Mouse (Mus musculus): ENCODE data around the gene Fam185a. TPM values are rescaled to one million over a fixed set of nuclear protein-coding genes. Genes with fewer than 3 reads are reported as not detected.
A peak's percentile ranks its signal among the peaks of the same experiment; 100 is the strongest.

Fam185a gene
- polyA plus RNA-seq, 1 experiment from 2014 or later = 6.4 TPM

DNA sequence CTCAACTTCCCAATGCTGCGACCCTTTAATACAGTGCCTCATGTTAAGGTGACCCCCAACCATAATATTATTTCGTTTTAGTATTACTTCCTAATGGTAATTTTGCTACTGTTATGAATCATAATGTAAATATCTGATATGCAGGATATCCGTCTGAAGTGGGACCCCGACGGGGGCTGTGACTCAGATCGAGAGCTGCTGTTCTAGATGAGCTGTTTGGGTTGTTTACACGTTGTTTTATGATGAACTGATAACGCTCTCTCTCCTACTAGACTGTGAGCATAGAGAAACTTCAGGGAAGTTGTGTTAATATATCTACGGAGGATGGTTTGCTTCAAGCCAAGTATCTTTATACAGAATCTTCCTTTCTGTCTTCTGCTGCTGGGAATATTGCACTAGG, 13.7 kb downstream of the Fam185a start:
- Histone ChIP-seq H3K9ac (no peak overlapping the region), H3K36me3 (no peaks in the 10 kb centered on the region; the same call in 1 of the 2 replicates), H3K9me3 (no peaks in the 10 kb centered on the region), H3K4me2 (no peak overlapping the region), H3K4me1 (replicated peaks) (peaks cover 7% of the 10 kb centered on the region), H3K4me3 (no peak overlapping the region), H3K27me3 (no peaks in the 10 kb centered on the region), H3K27ac (replicated peaks) (no peak overlapping the region)
- no peak for ATAC-seq (ENCODE audit: low read depth)
- 95% methylated on average over 9 of the region's 9 CpGs for WGBS

DNA sequence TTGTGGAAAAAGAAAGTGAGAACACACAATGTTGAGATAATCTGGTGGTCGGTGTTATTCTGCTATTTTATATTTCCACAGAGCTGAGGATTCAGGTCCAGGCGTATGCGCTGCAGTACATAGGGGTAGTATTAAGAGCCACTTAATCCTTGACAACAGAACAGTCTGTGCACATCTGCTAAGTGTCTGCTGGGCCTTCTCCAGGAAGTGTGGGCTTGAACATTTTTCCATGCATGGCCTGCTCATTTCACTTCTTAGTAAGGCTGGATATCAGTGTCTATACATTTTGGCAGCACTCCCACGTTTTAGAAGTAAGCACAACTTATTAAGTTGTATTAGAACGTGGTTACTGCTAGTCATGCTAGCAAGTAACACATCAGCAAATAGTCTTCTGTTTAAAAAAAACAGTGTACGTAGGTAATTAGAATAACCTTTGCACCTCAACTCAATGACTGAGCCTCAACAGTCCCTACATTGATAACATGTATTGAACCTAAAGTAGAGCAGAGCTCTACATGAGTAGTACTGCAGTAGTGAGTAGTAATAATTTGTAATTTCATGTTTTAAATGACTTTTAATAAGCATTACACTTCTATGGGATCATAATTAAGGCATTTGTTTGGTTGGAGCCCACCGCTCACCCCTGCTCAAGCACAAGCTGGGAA, 14.8 kb downstream of the Fam185a start:
- H3K9ac ChIP-seq = no peak overlapping the region
- H3K4me2 ChIP-seq = no peak overlapping the region
- H3K27me3 ChIP-seq = no peaks in the 10 kb centered on the region
- ATAC-seq (ENCODE audit: low read depth) = no peak
- H3K27ac ChIP-seq (replicated peaks) = no peak overlapping the region
- no peaks in the 10 kb centered on the region for H3K9me3 ChIP-seq
- 94% methylated on average over 7 of the region's 7 CpGs for WGBS
- no peak overlapping the region for H3K4me3 ChIP-seq
- H3K36me3 ChIP-seq = no peaks in the 10 kb centered on the region; the same call in 1 of the 2 replicates
- H3K4me1 ChIP-seq (replicated peaks) = peaks cover 7% of the 10 kb centered on the region

DNA sequence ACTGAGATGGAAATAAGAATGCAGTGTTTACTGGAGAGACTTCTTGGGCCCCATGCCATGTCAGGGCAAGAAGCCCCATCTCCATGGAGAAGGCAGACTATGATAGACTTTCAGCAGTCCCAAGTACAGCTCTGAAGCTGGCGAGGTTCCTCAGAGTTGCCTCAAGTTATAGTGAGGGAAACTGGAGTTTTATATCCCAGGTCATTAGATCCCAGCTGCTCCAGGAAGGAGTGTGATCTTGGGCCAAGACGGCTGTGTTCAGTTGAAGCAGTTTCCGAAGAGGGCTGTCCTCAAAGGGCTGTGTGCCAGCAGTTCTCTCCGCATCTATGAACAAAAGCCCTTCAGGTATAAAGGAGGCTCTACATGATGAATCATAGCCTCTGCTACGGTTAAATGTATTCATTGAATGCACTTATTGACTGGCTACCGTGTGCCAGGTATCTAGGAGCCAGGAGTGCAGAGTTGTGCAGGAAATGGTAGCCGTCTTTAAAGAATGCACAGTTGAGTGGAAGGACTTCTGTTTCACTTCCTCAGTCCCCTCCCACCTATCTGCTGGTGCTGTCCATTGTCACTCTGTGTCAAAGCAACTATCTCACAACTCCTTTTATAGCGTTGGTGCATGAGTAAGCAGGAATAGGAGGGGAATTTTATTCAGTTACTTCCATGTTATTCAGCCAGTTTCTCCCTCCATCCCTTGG, 16.2 kb downstream of the Fam185a start:
- Histone ChIP-seq H3K4me2 (no peak overlapping the region), H3K4me3 (no peak overlapping the region), H3K36me3 (no peaks in the 10 kb centered on the region; the same call in 1 of the 2 replicates), H3K27me3 (no peaks in the 10 kb centered on the region), H3K27ac (replicated peaks) (no peak overlapping the region), H3K9ac (no peak overlapping the region), H3K9me3 (no peaks in the 10 kb centered on the region), H3K4me1 (replicated peaks) (peaks cover 7% of the 10 kb centered on the region)
- ATAC-seq (ENCODE audit: low read depth) = peak; percentile 74
- 51% methylated on average over 8 of the region's 8 CpGs for WGBS

DNA sequence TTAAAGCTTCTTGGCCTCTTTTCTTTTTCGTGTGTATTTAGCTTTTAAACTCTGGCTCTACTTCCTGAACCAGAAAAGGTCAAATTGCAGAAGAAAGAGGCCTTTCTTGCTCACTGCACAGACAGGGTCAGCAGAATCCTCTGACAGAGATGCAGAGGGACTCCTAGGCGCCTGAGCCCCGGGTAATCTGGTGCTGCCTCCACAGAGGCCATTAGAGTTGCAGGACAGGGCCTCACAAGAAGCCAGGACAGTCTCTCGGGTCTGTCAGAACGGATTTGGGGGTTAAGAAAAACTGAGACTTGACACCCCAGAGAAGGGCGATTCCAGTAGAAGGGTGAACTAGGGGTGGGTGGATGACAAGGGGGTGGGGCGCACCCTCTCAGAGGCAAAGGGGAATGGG, 42.6 kb downstream of the Fam185a start:
- Histone ChIP-seq H3K9me3 (no peaks in the 10 kb centered on the region), H3K36me3 (no peaks in the 10 kb centered on the region), H3K4me1 (replicated peaks) (no peaks in the 10 kb centered on the region), H3K27ac (replicated peaks) (no peak overlapping the region), H3K4me3 (no peak overlapping the region), H3K9ac (no peak overlapping the region), H3K27me3 (no peaks in the 10 kb centered on the region), H3K4me2 (no peak overlapping the region)
- 68% methylated on average over 7 of the region's 7 CpGs for WGBS
- ATAC-seq (ENCODE audit: low read depth) = no peak

DNA sequence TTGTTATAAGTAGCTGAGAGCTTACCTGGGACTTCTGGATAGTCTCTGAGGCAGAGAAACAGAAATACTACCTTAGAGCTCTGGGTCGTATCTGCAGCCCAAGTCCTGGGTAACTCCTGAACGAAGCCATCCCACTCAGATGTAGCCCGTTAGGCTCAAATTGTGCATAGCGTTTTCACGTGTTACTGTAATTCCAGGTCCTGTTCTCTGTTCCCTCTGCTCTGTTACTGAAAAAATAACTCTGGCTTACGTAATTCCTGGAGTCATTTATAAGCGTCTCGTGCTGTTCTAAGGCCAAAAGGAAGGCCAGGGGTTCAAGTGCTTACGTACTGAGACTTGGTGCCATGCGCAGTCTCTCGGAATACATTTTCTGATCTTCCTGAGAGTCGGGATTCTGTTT, 43.3 kb downstream of the Fam185a start:
- 94% methylated on average over 12 of the region's 12 CpGs for WGBS
- H3K36me3 ChIP-seq = no peaks in the 10 kb centered on the region
- ATAC-seq (ENCODE audit: low read depth) = no peak

DNA sequence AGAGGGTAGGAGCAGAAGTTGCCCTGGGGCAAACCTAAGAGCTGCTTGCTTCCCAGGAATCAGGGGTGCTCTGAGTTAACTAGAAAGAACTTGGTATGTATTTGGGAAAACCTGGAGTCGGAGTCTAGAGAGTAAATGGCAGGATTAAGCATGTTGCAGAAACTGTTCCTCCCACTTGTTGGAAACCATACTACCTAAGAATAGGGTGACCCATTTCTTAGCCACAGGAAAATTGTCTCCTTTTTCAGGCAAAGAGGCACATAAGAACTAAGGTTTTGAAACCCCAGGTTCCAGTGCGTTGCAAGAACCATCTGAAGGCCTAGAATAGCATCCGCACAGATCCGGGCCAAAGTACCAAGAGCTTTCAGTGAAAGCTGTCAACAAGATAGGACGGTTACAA, 53.7 kb downstream of the Fam185a start:
- Histone ChIP-seq H3K9me3 (no peaks in the 10 kb centered on the region), H3K4me2 (no peak overlapping the region), H3K4me1 (replicated peaks) (peaks cover 13% of the 10 kb centered on the region), H3K4me3 (no peak overlapping the region), H3K9ac (no peak overlapping the region), H3K27ac (replicated peaks) (no peak overlapping the region), H3K36me3 (no peaks in the 10 kb centered on the region), H3K27me3 (no peaks in the 10 kb centered on the region)
- ATAC-seq (ENCODE audit: low read depth) = no peak
- WGBS = 94% methylated on average over 5 of the region's 5 CpGs

More for the DNA sequence above, 43.3 kb downstream of the Fam185a start:
- no peak overlapping the region for H3K27ac ChIP-seq (replicated peaks)
- no peaks in the 10 kb centered on the region for H3K27me3 ChIP-seq
- no peak overlapping the region for H3K9ac ChIP-seq
- no peak overlapping the region for H3K4me2 ChIP-seq
- no peaks in the 10 kb centered on the region for H3K9me3 ChIP-seq
- no peak overlapping the region for H3K4me3 ChIP-seq
- no peaks in the 10 kb centered on the region for H3K4me1 ChIP-seq (replicated peaks)

DNA sequence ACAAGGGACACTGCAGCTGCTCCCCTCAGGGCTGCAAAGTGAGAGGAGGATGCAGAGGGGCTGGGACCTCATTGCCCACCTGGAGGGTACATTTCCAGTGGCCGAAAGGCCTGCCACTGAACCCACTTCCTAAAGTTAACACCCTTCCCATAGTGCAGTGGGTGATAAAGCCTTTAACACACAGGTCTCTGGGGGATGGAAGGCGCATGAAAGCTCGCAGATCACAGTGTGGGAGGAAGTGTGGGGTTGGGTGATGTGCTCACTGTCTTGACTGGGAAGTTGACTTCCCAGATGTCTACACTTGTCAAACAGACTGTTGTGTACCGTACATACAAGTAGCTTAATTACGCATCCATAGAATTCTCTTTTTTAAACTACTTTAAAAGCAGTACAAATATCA, 55.0 kb downstream of the Fam185a start:
- no peaks in the 10 kb centered on the region for H3K9me3 ChIP-seq
- no peak overlapping the region for H3K4me3 ChIP-seq
- WGBS = 89% methylated on average over 5 of the region's 5 CpGs
- H3K27ac ChIP-seq (replicated peaks) = no peak overlapping the region
- H3K27me3 ChIP-seq = no peaks in the 10 kb centered on the region
- no peak for ATAC-seq (ENCODE audit: low read depth)
- no peaks in the 10 kb centered on the region for H3K36me3 ChIP-seq
- no peak overlapping the region for H3K9ac ChIP-seq
- no peak overlapping the region for H3K4me2 ChIP-seq
- H3K4me1 ChIP-seq (replicated peaks) = peaks cover 13% of the 10 kb centered on the region

DNA sequence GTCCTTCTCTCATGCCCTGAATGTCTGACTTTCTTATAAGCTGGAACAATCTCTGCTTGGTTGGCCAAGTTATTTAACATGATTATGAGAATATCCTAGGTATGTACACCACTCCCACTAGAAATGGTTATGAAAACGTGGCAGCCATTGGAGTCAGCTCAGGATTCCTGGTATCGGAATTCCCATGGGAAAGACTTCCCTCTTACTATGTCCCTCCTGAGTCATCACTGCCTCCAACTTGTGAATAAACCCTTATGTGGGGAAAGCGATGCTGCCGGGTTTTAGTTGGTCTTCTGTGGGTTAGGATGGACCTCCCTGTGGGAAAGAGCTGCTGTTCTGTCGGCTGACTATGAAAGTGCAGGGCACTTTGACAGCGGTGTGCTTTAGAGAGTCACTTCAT, 56.8 kb downstream of the Fam185a start:
- no peaks in the 10 kb centered on the region for H3K36me3 ChIP-seq
- WGBS = 81% methylated on average over 6 of the region's 6 CpGs
- H3K27me3 ChIP-seq = no peaks in the 10 kb centered on the region
- H3K4me2 ChIP-seq = no peak overlapping the region
- no peak overlapping the region for H3K27ac ChIP-seq (replicated peaks)
- H3K4me3 ChIP-seq = no peak overlapping the region
- no peak overlapping the region for H3K9ac ChIP-seq
- no peak for ATAC-seq (ENCODE audit: low read depth)
- H3K9me3 ChIP-seq = no peaks in the 10 kb centered on the region
- peaks cover 13% of the 10 kb centered on the region for H3K4me1 ChIP-seq (replicated peaks)

DNA sequence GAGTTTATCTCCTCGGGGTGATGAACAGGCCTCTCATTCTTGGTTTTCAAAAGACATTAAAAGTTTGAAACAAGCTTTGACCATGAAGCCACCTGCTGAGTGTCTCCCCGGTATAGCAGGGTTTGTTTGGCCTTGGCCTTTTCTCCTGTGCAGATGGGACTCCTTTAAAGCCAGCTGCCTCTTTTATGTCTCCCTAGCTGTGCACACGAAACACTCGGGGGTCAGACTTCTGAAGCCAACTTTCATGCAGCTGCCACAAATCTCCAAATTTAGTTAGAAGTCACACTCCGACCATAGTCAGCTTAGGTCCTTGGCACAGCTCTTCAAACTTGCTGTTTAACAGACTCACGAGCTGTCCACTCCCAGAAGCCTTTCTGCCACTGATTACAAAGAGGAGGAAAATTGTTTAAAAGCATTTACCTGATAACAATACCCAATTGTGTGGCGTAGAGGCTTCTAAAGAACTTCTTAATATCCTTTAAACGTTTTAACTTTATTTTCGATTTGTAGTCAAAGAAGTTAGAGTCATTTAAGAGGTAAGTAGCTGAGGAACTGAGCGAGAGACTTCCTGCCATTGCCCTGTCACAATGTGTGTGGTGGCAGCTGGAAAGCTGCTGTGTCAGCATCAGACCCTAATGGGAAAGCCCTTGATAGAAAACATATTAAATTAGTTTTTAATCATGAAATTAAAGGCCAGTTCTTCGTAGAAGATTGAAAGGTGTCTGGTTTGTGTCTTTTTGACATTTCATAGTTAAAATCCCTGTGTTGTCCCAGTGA, 57.9 kb downstream of the Fam185a start:
- no peaks in the 10 kb centered on the region for H3K27me3 ChIP-seq
- no peak overlapping the region for H3K9ac ChIP-seq
- H3K4me1 ChIP-seq (replicated peaks) = peaks cover 13% of the 10 kb centered on the region
- no peak overlapping the region for H3K4me2 ChIP-seq
- 0 out of 2 replicates have a peak, but pooled peaks have one; percentile 19 for ATAC-seq (ENCODE audit: low read depth)
- no peak overlapping the region for H3K27ac ChIP-seq (replicated peaks)
- no peaks in the 10 kb centered on the region for H3K9me3 ChIP-seq
- no peaks in the 10 kb centered on the region for H3K36me3 ChIP-seq
- H3K4me3 ChIP-seq = no peak overlapping the region
- WGBS = 34% methylated on average over 11 of the region's 11 CpGs

DNA sequence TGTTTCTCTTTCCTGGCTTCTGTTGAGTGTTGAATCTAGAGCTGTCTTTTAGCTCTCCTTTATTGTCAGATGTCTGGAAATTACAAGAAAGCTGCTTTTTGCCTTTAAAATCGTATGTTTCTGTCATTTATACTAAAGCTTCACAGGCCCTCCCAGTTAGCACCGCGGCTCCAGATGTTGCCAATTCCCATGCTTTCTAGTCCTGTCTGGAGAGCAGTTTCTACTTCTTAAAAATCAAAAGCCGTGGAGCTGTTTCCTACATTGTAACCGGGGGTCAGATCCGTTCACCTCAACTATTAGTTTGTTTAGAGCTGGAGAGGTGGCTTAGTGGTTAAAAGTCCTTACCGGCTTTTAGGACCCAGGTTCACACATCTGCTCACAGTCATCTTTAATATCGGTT, 58.5 kb downstream of the Fam185a start:
- no peak for ATAC-seq (ENCODE audit: low read depth)
- Histone ChIP-seq H3K9me3 (no peaks in the 10 kb centered on the region), H3K9ac (no peak overlapping the region), H3K4me1 (replicated peaks) (peaks cover 13% of the 10 kb centered on the region), H3K4me2 (no peak overlapping the region), H3K4me3 (no peak overlapping the region), H3K27me3 (no peaks in the 10 kb centered on the region), H3K27ac (replicated peaks) (no peak overlapping the region), H3K36me3 (no peaks in the 10 kb centered on the region)
- 86% methylated on average over 8 of the region's 8 CpGs for WGBS

DNA sequence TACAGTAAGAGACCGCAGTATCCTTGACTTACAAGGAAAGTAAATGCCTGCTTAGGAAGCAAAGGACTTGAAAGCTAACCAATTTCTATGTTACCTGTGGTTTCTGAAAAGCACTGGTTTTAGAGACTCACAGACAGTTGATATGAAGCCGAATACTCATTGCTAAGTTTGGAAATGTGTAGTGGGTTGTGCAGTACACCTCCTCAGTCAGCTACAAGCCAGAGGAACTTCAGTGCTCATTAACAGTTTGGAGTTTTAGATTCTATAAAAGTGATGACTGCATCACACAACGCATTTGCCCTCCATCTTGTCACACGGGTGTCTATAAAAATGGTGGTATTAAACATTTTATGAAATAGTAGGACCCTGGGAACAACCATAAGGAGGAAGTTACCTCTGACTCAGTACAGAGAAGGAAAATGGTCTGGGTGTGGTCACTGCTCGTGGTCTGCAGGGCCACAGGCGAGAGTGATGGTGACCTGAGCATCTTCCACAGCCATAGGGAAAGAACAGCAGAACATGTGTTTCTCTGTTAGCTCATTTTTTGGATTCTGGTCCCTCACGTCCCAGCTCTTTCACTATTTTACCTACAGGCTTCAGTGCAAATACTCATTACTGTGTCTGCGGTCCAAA, 60.6 kb downstream of the Fam185a start:
- 91% methylated on average over 8 of the region's 8 CpGs for WGBS
- Histone ChIP-seq H3K4me3 (no peak overlapping the region), H3K4me1 (replicated peaks) (peaks cover 20% of the 10 kb centered on the region), H3K9me3 (no peaks in the 10 kb centered on the region), H3K27me3 (no peaks in the 10 kb centered on the region), H3K9ac (no peak overlapping the region), H3K27ac (replicated peaks) (no peak overlapping the region), H3K4me2 (no peak overlapping the region), H3K36me3 (no peaks in the 10 kb centered on the region)
- ATAC-seq (ENCODE audit: low read depth) = no peak

DNA sequence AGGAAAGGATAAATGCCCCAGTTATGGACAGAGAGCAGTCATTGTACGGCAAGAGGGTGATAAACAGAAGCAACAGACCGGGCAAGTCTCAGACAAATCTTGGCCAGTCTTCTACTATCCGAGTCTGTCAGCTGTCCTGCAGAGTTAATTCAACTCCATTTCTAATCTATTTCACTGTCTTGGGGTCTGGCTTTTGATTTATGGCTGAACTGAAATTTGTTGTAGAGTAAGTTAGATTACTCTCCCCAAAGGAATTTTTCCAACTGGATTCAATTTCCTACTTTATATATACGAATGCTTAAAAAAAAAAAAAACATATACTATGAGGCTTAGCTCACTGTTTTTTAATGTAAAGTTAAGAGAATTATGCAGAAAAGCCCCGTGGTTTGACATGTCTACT, 62.0 kb downstream of the Fam185a start:
- ATAC-seq (ENCODE audit: low read depth) = no peak
- no peak overlapping the region for H3K4me2 ChIP-seq
- no peak overlapping the region for H3K27ac ChIP-seq (replicated peaks)
- 79% methylated on average over 5 of the region's 5 CpGs for WGBS
- no peak overlapping the region for H3K4me3 ChIP-seq
- H3K4me1 ChIP-seq (replicated peaks) = peaks cover 27% of the 10 kb centered on the region
- no peaks in the 10 kb centered on the region for H3K9me3 ChIP-seq
- H3K27me3 ChIP-seq = no peaks in the 10 kb centered on the region
- H3K9ac ChIP-seq = no peak overlapping the region
- H3K36me3 ChIP-seq = no peaks in the 10 kb centered on the region
